Mouse (Mus musculus): ENCODE data around the gene Cda. TPM values are rescaled to one million over a fixed set of nuclear protein-coding genes. Genes with fewer than 3 reads are reported as not detected.
A peak's percentile ranks its signal among the peaks of the same experiment; 100 is the strongest.

Gene Cda
- polyA plus RNA-seq, 1 experiment, result 0.24 TPM

DNA sequence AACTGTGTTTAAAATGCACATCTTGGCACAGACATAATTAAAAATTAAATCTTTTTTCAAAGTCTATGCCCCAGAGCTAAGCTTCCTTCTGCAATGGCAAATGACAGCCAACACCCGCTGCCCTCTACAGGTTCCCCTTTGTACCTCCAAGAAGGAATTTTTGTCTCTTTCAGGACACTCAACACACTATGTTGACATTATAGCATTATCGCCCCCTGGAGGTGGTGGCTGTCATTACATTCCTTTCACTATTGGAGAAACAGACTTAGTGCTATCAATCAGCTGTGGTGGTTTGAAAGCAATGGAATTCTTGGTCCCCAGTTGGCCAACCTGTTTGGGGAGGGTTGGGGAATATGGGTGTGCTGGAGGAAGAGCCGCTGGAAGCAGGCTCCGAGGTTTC is 27.8 kb downstream of the Cda start:
- Histone ChIP-seq H3K27ac (ENCODE audit: control insufficient read depth, insufficient read depth, low read length) (no peak overlapping the region), H3K4me1 (replicated peaks; ENCODE audit: control insufficient read depth, insufficient read depth, low read length) (no peaks in the 10 kb centered on the region), H3K4me3 (ENCODE audit: control insufficient read depth, insufficient read depth, low read length) (no peak overlapping the region), H3K27me3 (ENCODE audit: control insufficient read depth, insufficient read depth, low read length) (no peaks in the 10 kb centered on the region; the same call in 1 of the 2 replicates), H3K36me3 (ENCODE audit: control insufficient read depth, insufficient read depth, low read length) (no peaks in the 10 kb centered on the region)
- TF ChIP-seq POLR2A (IDR thresholded peaks at IDR 0.05; ENCODE audit: control insufficient read depth, extremely low read depth, insufficient read depth, low read length, poor library complexity) (no peak), CTCF (IDR thresholded peaks at IDR 0.05; ENCODE audit: borderline replicate concordance, control insufficient read depth, extremely low read depth, insufficient read depth, low read length, poor library complexity) (no peak)
- 40% methylated on average over 4 of the region's 4 CpGs for WGBS
- DNase-seq, result peak; percentile 42

DNA sequence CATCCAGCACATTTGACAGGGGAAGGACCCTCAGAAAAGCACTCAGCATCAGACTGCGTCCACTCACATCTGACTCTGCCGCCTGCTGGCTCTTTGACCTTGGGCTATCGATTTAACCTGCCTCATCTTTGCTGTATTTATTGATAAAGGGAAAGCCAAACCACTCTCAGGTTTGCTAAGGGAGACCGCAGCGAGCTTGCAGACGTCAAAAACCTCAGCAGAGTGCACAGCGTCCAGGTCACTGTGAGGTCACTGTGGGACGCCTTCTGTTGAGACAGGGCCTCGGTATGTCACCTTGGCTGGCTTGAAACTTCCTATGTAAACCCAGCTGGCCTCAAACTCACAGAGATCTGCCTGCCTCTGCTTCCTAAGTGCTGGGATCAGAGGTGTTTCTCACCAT is 30.5 kb downstream of the Cda start:
- Histone ChIP-seq H3K4me1 (replicated peaks; ENCODE audit: control insufficient read depth, insufficient read depth, low read length) (no peaks in the 10 kb centered on the region), H3K36me3 (ENCODE audit: control insufficient read depth, insufficient read depth, low read length) (no peaks in the 10 kb centered on the region), H3K27me3 (ENCODE audit: control insufficient read depth, insufficient read depth, low read length) (no peaks in the 10 kb centered on the region), H3K4me3 (ENCODE audit: control insufficient read depth, insufficient read depth, low read length) (no peak overlapping the region), H3K27ac (ENCODE audit: control insufficient read depth, insufficient read depth, low read length) (no peak overlapping the region)
- TF ChIP-seq POLR2A (IDR thresholded peaks at IDR 0.05; ENCODE audit: control insufficient read depth, extremely low read depth, insufficient read depth, low read length, poor library complexity), result no peak
- no peak for TF ChIP-seq CTCF (IDR thresholded peaks at IDR 0.05; ENCODE audit: borderline replicate concordance, control insufficient read depth, extremely low read depth, insufficient read depth, low read length, poor library complexity)
- WGBS, result 91% methylated on average over 9 of the region's 9 CpGs
- no peak for DNase-seq

- no peak for DNase-seq
- Histone ChIP-seq H3K4me1 (replicated peaks; ENCODE audit: control insufficient read depth, insufficient read depth, low read length) (no peaks in the 10 kb centered on the region), H3K27me3 (ENCODE audit: control insufficient read depth, insufficient read depth, low read length) (no peaks in the 10 kb centered on the region), H3K4me3 (ENCODE audit: control insufficient read depth, insufficient read depth, low read length) (no peak overlapping the region), H3K36me3 (ENCODE audit: control insufficient read depth, insufficient read depth, low read length) (no peaks in the 10 kb centered on the region), H3K27ac (ENCODE audit: control insufficient read depth, insufficient read depth, low read length) (no peak overlapping the region)
- TF ChIP-seq CTCF (IDR thresholded peaks at IDR 0.05; ENCODE audit: borderline replicate concordance, control insufficient read depth, extremely low read depth, insufficient read depth, low read length, poor library complexity) (no peak), POLR2A (IDR thresholded peaks at IDR 0.05; ENCODE audit: control insufficient read depth, extremely low read depth, insufficient read depth, low read length, poor library complexity) (no peak)
- 50% methylated on average over 5 of the region's 5 CpGs for WGBS
Observed at GRCm38 (mm10) chr4:138336876-138337275, 30.9 kb downstream of the Cda start.

- no peaks in the 10 kb centered on the region for H3K36me3 ChIP-seq (ENCODE audit: control insufficient read depth, insufficient read depth, low read length)
- no peaks in the 10 kb centered on the region for H3K4me1 ChIP-seq (replicated peaks; ENCODE audit: control insufficient read depth, insufficient read depth, low read length)
- TF ChIP-seq POLR2A (IDR thresholded peaks at IDR 0.05; ENCODE audit: control insufficient read depth, extremely low read depth, insufficient read depth, low read length, poor library complexity) (no peak), CTCF (IDR thresholded peaks at IDR 0.05; ENCODE audit: borderline replicate concordance, control insufficient read depth, extremely low read depth, insufficient read depth, low read length, poor library complexity) (no peak)
- 90% methylated on average over 6 of the region's 6 CpGs for WGBS
- H3K27me3 ChIP-seq (ENCODE audit: control insufficient read depth, insufficient read depth, low read length), result no peaks in the 10 kb centered on the region
- H3K27ac ChIP-seq (ENCODE audit: control insufficient read depth, insufficient read depth, low read length), result no peak overlapping the region
- H3K4me3 ChIP-seq (ENCODE audit: control insufficient read depth, insufficient read depth, low read length), result no peak overlapping the region
- no peak for DNase-seq
Observed at GRCm38 (mm10) chr4:138335648-138336047, 32.1 kb downstream of the Cda start.

DNA sequence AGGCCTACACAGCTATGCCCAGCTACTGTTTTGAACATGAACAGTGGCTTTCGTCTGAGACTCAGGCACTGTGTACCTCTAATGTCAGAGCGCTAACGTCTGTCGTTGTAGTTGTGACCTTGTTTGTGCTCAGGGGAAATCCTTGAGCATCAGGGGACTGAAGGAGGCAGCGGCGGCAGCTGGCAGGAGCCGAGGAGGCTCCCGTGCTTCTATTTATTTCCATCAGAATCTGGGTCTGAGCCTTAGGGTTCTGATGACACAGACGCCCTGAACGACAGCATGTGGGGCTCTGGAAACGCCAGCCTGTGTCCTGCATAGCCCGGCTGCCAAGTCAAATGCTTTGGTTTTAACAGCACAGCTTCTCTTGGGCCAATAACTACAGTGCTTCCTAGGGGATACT is 32.8 kb downstream of the Cda start:
- no peaks in the 10 kb centered on the region for H3K27me3 ChIP-seq (ENCODE audit: control insufficient read depth, insufficient read depth, low read length)
- no peaks in the 10 kb centered on the region for H3K4me1 ChIP-seq (replicated peaks; ENCODE audit: control insufficient read depth, insufficient read depth, low read length)
- DNase-seq, result no peak
- no peak overlapping the region for H3K27ac ChIP-seq (ENCODE audit: control insufficient read depth, insufficient read depth, low read length)
- TF ChIP-seq CTCF (IDR thresholded peaks at IDR 0.05; ENCODE audit: borderline replicate concordance, control insufficient read depth, extremely low read depth, insufficient read depth, low read length, poor library complexity) (no peak), POLR2A (IDR thresholded peaks at IDR 0.05; ENCODE audit: control insufficient read depth, extremely low read depth, insufficient read depth, low read length, poor library complexity) (no peak)
- no peaks in the 10 kb centered on the region for H3K36me3 ChIP-seq (ENCODE audit: control insufficient read depth, insufficient read depth, low read length)
- WGBS, result 93% methylated on average over 12 of the region's 12 CpGs
- no peak overlapping the region for H3K4me3 ChIP-seq (ENCODE audit: control insufficient read depth, insufficient read depth, low read length)

DNA sequence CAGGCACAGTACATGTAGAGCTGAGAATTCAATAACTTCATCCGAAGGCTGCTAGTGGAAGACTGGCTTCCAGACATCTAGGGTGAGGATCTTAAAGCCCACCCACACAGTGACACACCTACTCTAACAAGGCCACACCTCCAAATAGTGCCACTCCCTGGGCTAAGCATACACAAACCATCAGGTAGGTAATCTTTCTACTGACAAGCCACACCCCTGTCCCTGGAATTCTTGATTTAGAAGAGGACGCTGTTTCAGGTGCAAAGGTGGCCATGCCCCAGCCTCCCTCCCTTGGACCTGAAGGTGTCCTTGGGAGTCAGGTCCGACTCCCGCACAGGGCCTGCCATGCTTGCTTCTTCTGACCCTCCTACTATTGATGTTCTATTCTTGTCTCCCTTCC is 34.7 kb downstream of the Cda start:
- WGBS, result 92% methylated on average over 4 of the region's 4 CpGs
- TF ChIP-seq CTCF (IDR thresholded peaks at IDR 0.05; ENCODE audit: borderline replicate concordance, control insufficient read depth, extremely low read depth, insufficient read depth, low read length, poor library complexity) (no peak), POLR2A (IDR thresholded peaks at IDR 0.05; ENCODE audit: control insufficient read depth, extremely low read depth, insufficient read depth, low read length, poor library complexity) (no peak)

GRCm38 (mm10) chr4:138331647-138332046 is 36.1 kb downstream of the Cda start:
- 89% methylated on average over 9 of the region's 9 CpGs for WGBS
- TF ChIP-seq POLR2A (IDR thresholded peaks at IDR 0.05; ENCODE audit: control insufficient read depth, extremely low read depth, insufficient read depth, low read length, poor library complexity), result no peak
- TF ChIP-seq CTCF (IDR thresholded peaks at IDR 0.05; ENCODE audit: borderline replicate concordance, control insufficient read depth, extremely low read depth, insufficient read depth, low read length, poor library complexity), result no peak
- H3K36me3 ChIP-seq (ENCODE audit: control insufficient read depth, insufficient read depth, low read length), result no peaks in the 10 kb centered on the region
- no peak overlapping the region for H3K4me3 ChIP-seq (ENCODE audit: control insufficient read depth, insufficient read depth, low read length)
- H3K27ac ChIP-seq (ENCODE audit: control insufficient read depth, insufficient read depth, low read length), result no peak overlapping the region
- no peak for DNase-seq
- H3K4me1 ChIP-seq (replicated peaks; ENCODE audit: control insufficient read depth, insufficient read depth, low read length), result no peaks in the 10 kb centered on the region
- no peaks in the 10 kb centered on the region for H3K27me3 ChIP-seq (ENCODE audit: control insufficient read depth, insufficient read depth, low read length)

More for the DNA sequence above, 34.7 kb downstream of the Cda start:
- Histone ChIP-seq H3K4me3 (ENCODE audit: control insufficient read depth, insufficient read depth, low read length) (no peak overlapping the region), H3K27me3 (ENCODE audit: control insufficient read depth, insufficient read depth, low read length) (no peaks in the 10 kb centered on the region), H3K4me1 (replicated peaks; ENCODE audit: control insufficient read depth, insufficient read depth, low read length) (no peaks in the 10 kb centered on the region), H3K36me3 (ENCODE audit: control insufficient read depth, insufficient read depth, low read length) (no peaks in the 10 kb centered on the region), H3K27ac (ENCODE audit: control insufficient read depth, insufficient read depth, low read length) (no peak overlapping the region)
- no peak for DNase-seq

All from thymus, adult 2 months (tissue).